Mouse (Mus musculus) midbrain, embryonic 12.5 days (tissue): ENCODE results near the gene Tcf25. TPM values are rescaled to one million over a fixed set of nuclear protein-coding genes. Genes with fewer than 3 reads are reported as not detected.

ENCODE experiments used
- polyA plus RNA-seq: library from polyadenylated mRNA; unstranded; fragments of >200 nt; fragmentation: Nextera tagmentation; extraction: Ambion mirVana; gene quantifications from 2 replicates; pipeline ENCODE4 v1.2.1, GENCODE M21; 2016

Tcf25 gene
- polyA plus RNA-seq, 1 experiment from 2014 or later = 202 TPM

Other genes with a start within 250 kb of the Tcf25 start
- gene Sult5a1, start 215.4 kb upstream of the Tcf25 start, polyA plus RNA-seq = 2.3 and 2.6 TPM in 2 replicates
- gene Dpep1, start 187.5 kb upstream of the Tcf25 start, polyA plus RNA-seq = 0.56 TPM in 2 replicates
- gene Chmp1a, start 161.0 kb upstream of the Tcf25 start, polyA plus RNA-seq = 158 and 171 TPM in 2 replicates
- gene Spata33, start 160.9 kb upstream of the Tcf25 start, polyA plus RNA-seq = 5.9 and 6.5 TPM in 2 replicates
- gene Cdk10, start 148.9 kb upstream of the Tcf25 start, polyA plus RNA-seq = 34.1 and 35.6 TPM in 2 replicates
- gene Spata2l, start 137.5 kb upstream of the Tcf25 start, polyA plus RNA-seq = 2.4 and 2.8 TPM in 2 replicates
- 28.2 and 29.3 TPM in 2 replicates for gene Zfp276, start 119.6 kb upstream of the Tcf25 start, polyA plus RNA-seq
- 39.3 and 43.7 TPM in 2 replicates for gene Vps9d1, start 119.4 kb upstream of the Tcf25 start, polyA plus RNA-seq
- 29.6 and 31.6 TPM in 2 replicates for gene Fanca, start 55.2 kb upstream of the Tcf25 start, polyA plus RNA-seq
- gene Spire2, start 41.0 kb upstream of the Tcf25 start, polyA plus RNA-seq = 27.7 and 28.6 TPM in 2 replicates
- gene Mc1r, start 33.4 kb downstream of the Tcf25 start, polyA plus RNA-seq = 0.09 and 0.24 TPM in 2 replicates
- 1,098 and 1,155 TPM in 2 replicates for gene Tubb3, start 37.7 kb downstream of the Tcf25 start, polyA plus RNA-seq
- gene Def8, start 49.8 kb downstream of the Tcf25 start, polyA plus RNA-seq = 37.3 and 44.0 TPM in 2 replicates
- gene Afg3l1, start 104.2 kb downstream of the Tcf25 start, polyA plus RNA-seq = 63.0 and 72.2 TPM in 2 replicates
- 43.2 and 46.4 TPM in 2 replicates for gene Dbndd1, start 141.7 kb downstream of the Tcf25 start, polyA plus RNA-seq
- 38.9 and 41.7 TPM in 2 replicates for gene Gas8, start 145.1 kb downstream of the Tcf25 start, polyA plus RNA-seq